Mouse (Mus musculus): ENCODE results near the gene Grik3. TPM values are rescaled to one million over a fixed set of nuclear protein-coding genes. Genes with fewer than 3 reads are reported as not detected.
A peak's percentile ranks its signal among the peaks of the same experiment; 100 is the strongest.

Grik3 gene
- total RNA-seq, 2 experiments from 2014 or later = 0.05 to 0.08 TPM

GRCm38 (mm10) chr4:125624885-125625678 lies 134.6 kb downstream of the Grik3 start:
- DNase-seq = no peak
- peak; percentile 17; the same call in 1 of the 2 replicates for TF ChIP-seq CTCF (IDR thresholded peaks at IDR 0.05)

GRCm38 (mm10) chr4:125629544-125629943 lies 139.0 kb downstream of the Grik3 start:
- no peak for TF ChIP-seq CTCF (IDR thresholded peaks at IDR 0.05)
- peak; percentile 77 for DNase-seq
- intact Hi-C loops (cut with DNase I) = no loop called here

More at GRCm38 (mm10) chr4:125624885-125625678, 134.6 kb downstream of the Grik3 start:
- intact Hi-C loops (cut with DNase I) = no loop called here
- no peak overlapping the region for H3K27ac ChIP-seq
- no peak overlapping the region for H3K4me3 ChIP-seq

DNA sequence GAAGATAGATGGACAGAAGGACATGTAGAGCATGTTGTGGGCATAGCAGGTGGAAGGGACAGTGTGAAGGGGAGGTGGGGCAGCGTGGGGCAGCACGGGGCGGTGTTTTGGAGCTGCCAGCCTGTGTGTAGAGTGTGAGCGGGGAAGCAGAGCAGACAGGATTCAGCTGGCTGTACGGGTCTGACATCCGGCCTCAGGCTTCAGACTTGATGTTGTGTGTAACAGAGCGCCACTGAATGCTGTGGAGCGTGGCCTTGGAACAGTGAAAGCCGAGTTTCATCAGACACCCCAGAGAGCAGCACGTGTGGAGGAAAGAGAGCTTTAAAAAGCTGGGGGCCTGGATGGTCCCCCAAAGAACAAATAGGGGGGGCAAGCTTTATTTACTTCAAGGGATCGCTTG lies 144.5 kb downstream of the Grik3 start:
- no peak overlapping the region for H3K4me3 ChIP-seq
- intact Hi-C loops (cut with DNase I) = no loop called here
- DNase-seq = no peak
- TF ChIP-seq CTCF (IDR thresholded peaks at IDR 0.05) = no peak
- no peak overlapping the region for H3K27ac ChIP-seq

More at GRCm38 (mm10) chr4:125629544-125629943, 139.0 kb downstream of the Grik3 start:
- Histone ChIP-seq H3K4me3 (no peak overlapping the region), H3K27ac (peak overlapping the region; percentile 2; the same call in 1 of the 2 replicates)

GRCm38 (mm10) chr4:125636616-125637304 lies 146.3 kb downstream of the Grik3 start:
- intact Hi-C loops (cut with DNase I) = no loop called here
- no peak for TF ChIP-seq CTCF (IDR thresholded peaks at IDR 0.05)
- no peak overlapping the region for H3K4me3 ChIP-seq
- peak overlapping the region; percentile 16; the same call in 1 of the 2 replicates for H3K27ac ChIP-seq
- DNase-seq = peak; percentile 54

DNA sequence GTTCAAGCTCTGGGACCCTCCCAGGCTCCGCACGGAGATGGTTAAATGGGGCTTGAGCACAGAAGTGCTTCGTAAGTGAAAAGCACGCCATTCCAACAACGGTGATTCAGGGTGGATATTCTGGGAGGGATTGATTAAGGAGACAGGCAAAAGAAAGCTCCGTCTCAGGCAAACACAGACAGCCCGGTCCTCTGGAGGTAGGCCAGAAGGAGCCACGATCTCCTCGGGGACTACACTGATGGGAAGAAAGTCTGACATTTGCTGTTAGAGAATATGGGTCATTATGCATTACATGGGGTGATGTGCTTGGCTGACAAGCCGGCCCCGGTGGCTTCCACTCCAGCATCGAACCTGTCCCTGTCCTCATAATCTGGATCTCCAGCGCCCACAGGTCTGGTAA lies 146.9 kb downstream of the Grik3 start:
- no peak for TF ChIP-seq CTCF (IDR thresholded peaks at IDR 0.05)
- DNase-seq = no peak
- intact Hi-C loops (cut with DNase I) = no loop called here
- Histone ChIP-seq H3K4me3 (no peak overlapping the region), H3K27ac (0 out of 2 replicates have a peak overlapping the region, but pooled peaks have one; percentile 16)

DNA sequence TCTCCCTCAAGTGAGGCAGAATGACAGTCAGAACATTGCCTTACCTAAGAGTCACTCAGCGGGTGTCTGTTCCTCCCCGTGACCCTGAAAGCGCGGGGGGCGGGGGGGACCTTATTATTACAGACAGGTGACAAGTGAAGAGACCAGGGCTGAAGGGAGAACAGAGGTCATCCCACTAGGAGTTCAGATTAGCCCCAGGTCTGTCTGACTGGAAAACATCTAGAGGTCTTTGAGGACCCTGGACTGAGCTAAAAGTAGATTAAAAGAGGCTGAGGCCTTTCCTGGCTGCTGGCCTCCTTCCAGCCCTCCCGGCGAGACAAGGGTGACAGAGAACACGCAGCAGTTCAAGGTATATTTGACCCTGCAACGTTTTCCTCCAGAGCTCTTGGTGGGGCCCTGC lies 150.0 kb downstream of the Grik3 start:
- DNase-seq = no peak
- no peak for TF ChIP-seq CTCF (IDR thresholded peaks at IDR 0.05)
- Histone ChIP-seq H3K27ac (no peak overlapping the region), H3K4me3 (no peak overlapping the region)
- intact Hi-C loops (cut with DNase I) = no loop called here

DNA sequence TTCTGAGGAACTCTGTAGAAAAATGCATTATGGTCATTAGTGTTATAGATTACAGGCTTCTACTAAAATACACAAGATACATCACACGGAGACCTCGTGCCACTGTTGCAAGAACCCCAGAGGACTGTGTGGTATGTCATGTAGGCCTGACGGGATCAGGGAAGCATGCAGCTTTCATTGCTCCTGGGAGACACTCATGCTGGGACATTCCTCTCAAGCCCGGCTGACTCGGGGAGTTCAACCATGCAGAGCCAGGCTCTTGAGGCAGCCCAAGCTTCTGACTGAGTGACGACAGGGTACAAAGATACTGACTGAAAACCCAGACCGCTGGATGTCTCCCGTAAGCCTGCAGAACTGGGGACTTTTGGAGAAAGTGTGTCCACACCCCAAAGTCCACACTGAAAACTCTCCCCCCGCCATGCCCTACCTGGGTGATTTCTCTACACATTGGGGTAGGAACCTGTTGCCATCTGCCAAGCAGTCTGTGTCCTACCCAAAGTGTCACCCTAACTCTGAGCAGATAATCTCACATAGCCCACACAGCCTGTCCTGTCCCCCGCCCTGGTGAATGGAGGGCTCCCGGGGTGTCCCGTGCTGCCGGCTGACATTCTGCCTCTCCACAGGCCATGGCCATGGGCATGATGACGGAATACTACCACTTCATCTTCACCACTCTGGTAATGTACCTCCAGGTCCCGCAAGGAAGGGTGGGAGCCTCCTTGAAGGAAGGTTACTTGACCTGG lies 150.6 kb downstream of the Grik3 start:
- Histone ChIP-seq H3K27ac (no peak overlapping the region), H3K4me3 (no peak overlapping the region)
- intact Hi-C loops (cut with DNase I) = no loop called here
- no peak for TF ChIP-seq CTCF (IDR thresholded peaks at IDR 0.05)
- DNase-seq = no peak

DNA sequence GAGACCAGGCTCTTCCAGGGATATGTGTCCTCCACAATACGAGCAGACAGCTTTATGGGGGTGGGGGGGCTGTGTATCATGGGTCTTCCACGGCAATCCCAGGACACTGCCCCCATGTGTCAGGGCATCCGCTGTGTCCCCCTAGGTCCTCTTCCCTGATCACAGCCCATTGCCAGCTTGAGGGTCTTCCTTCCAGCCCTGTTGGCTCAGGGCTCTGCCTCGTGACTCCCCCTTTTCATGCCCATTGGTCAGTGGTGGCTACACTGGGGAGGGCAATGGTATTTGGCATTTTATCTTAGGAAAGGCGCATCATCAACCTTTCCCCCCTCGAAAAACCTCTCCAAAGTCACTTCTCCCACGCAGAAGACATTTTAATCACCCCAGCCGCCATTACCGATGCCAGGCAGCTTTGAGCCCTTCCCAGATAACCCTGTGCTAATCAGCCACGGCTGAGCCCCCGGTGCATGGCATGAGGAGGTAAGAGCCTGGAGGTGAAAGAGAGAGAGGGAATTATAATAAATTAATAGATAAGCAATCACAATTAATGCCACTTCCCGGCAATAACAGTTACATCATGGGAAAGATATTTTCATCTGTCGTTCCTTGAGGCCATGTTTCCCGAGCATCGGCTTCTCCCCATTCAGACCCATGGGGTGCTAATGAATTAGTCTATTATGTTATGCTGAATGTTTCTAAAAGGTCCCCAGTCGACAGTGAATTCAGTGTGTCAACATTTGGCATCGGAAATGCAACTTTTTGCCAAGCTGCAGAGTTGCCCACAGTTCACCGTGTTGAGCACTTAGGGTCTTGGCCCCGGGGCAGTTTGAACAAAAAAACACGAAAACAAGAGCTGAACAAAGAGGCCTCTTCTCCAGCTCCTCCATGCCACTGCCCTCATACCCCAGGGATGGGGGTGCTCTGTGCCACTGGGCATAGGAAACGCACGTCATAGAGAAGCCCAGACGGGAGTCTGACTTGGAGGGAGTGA lies 154.4 kb downstream of the Grik3 start:
- intact Hi-C loops (cut with DNase I) = no loop called here

GRCm38 (mm10) chr4:125651676-125652246 lies 161.3 kb downstream of the Grik3 start:
- intact Hi-C loops (cut with DNase I) = no loop called here

More for the DNA sequence above, 154.4 kb downstream of the Grik3 start:
- TF ChIP-seq CTCF (IDR thresholded peaks at IDR 0.05) = no peak
- Histone ChIP-seq H3K4me3 (no peak overlapping the region), H3K27ac (peak overlapping the region; percentile 38; the same call in 1 of the 2 replicates)
- no peak for DNase-seq

GRCm38 (mm10) chr4:125656031-125656430 lies 165.5 kb downstream of the Grik3 start:
- Histone ChIP-seq H3K4me3 (no peak overlapping the region), H3K27ac (no peak overlapping the region)
- no peak for DNase-seq
- intact Hi-C loops (cut with DNase I) = no loop called here
- TF ChIP-seq CTCF (IDR thresholded peaks at IDR 0.05) = no peak

More at GRCm38 (mm10) chr4:125651676-125652246, 161.3 kb downstream of the Grik3 start:
- DNase-seq = no peak
- no peak overlapping the region for H3K27ac ChIP-seq
- no peak for TF ChIP-seq CTCF (IDR thresholded peaks at IDR 0.05)
- H3K4me3 ChIP-seq = no peak overlapping the region

DNA sequence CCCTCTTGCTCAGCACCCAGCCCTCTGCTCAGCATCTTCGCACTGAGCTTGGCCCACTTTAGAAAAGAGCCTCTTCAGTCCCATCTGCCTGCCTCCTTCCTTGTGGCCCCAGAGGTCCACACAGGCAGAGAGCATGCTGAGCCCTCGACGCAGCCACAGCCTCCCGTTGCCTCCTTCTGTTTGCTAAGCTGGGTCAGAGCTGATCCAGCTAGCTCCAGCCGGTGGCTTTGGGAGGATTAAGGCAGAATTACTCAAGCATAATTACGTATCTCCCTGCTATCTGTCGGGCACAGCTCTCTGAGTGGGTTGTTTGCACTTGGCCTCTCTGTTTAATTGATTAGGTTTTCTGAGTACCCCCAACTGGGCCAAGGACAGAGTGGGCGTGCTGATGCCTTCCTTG lies 167.9 kb downstream of the Grik3 start:
- no peak overlapping the region for H3K27ac ChIP-seq
- no peak for TF ChIP-seq CTCF (IDR thresholded peaks at IDR 0.05)
- intact Hi-C loops (cut with DNase I) = no loop called here
- DNase-seq = no peak
- no peak overlapping the region for H3K4me3 ChIP-seq
